Mouse (Mus musculus) ES-E14 (cell line): ENCODE measurements around the gene Slc6a19. TPM values are rescaled to one million over a fixed set of nuclear protein-coding genes. Genes with fewer than 3 reads are reported as not detected.

Experiments used
- DNase-seq: peaks from one replicate; pipeline ENCODE4 v3.0.0-alpha.2; 2013; ENCODE audit warnings: low read depth, low spot score
- H3K27ac ChIP-seq: 2 replicates; pipeline ENCODE4 v1.5.1; 2012; ENCODE audit warnings: low read depth, mild to moderate bottlenecking, low read length, moderate library complexity, mixed read lengths; ENCODE audit not compliant: poor library complexity, insufficient read depth, severe bottlenecking
- H3K36me3 ChIP-seq: 2 replicates; pipeline ENCODE4 v1.6.1; 2012; ENCODE audit warnings: mild to moderate bottlenecking, low read length, moderate library complexity, mixed read lengths; ENCODE audit not compliant: control insufficient read depth, poor library complexity, insufficient read depth, severe bottlenecking
- H3K4me1 ChIP-seq, 2 experiments: fragments of 150-350 bp in 1 of 2; sonication (generic) in 1 of 2; 2 replicates each; pipeline ENCODE4 v1.6.1; 2012; ENCODE audit warnings: low read length in 2 of 2, mild to moderate bottlenecking in 1 of 2, mixed read lengths in 1 of 2; ENCODE audit not compliant: control insufficient read depth in 2 of 2, insufficient read depth in 2 of 2, poor library complexity in 1 of 2
- H3K4me3 ChIP-seq, 2 experiments: fragments of 150-350 bp in 1 of 2; sonication (generic) in 1 of 2; 2 replicates each; pipeline ENCODE4 v1.5.1; 2012; ENCODE audit warnings: low read length in 2 of 2, low read depth in 1 of 2, mild to moderate bottlenecking in 1 of 2, mixed read lengths in 1 of 2; ENCODE audit not compliant: insufficient read depth in 1 of 2, poor library complexity in 1 of 2, severe bottlenecking in 1 of 2
- H3K9ac ChIP-seq: 2 replicates; pipeline ENCODE4 v1.6.1; 2012; ENCODE audit warnings: low read depth, mild to moderate bottlenecking, low read length, mixed read lengths; ENCODE audit not compliant: poor library complexity, insufficient read depth, severe bottlenecking
- H3K9me3 ChIP-seq: fragments of 150-350 bp; sonication (generic); 2 replicates; pipeline ENCODE4 v1.6.1; 2012; ENCODE audit warnings: low read depth, mild to moderate bottlenecking, low read length; ENCODE audit not compliant: control insufficient read depth, insufficient read depth
- CHD2 ChIP-seq: IDR thresholded peaks from 2 replicates; pipeline ENCODE4 v1.6.1; 2014; ENCODE audit warnings: mild to moderate bottlenecking, low read depth, low read length, inconsistent platforms
- HCFC1 ChIP-seq: IDR thresholded peaks from 2 replicates; pipeline ENCODE4 v1.6.1; 2012; ENCODE audit warnings: low read length, inconsistent platforms, borderline replicate concordance; ENCODE audit not compliant: insufficient read depth
- MAFK ChIP-seq: IDR thresholded peaks from 2 replicates; pipeline ENCODE4 v1.6.1; 2014; ENCODE audit warnings: mild to moderate bottlenecking, low read depth, low read length, inconsistent platforms; ENCODE audit not compliant: insufficient read depth
- ZC3H11A ChIP-seq: IDR thresholded peaks from 2 replicates; pipeline ENCODE4 v1.6.1; 2012; ENCODE audit warnings: low read depth, mild to moderate bottlenecking, inconsistent platforms, low read length, borderline replicate concordance
- ZNF384 ChIP-seq: IDR thresholded peaks from 2 replicates; pipeline ENCODE4 v1.6.1; 2012; ENCODE audit warnings: low read depth, low read length, inconsistent platforms
- in situ Hi-C, 2 experiments: fragments of 600-800 bp; cut with MboI; formaldehyde crosslinking; loops; one replicate each; pipeline ENCODE4 v1.15.1; 2025; ENCODE audit warnings: low sequenced_read_pairs in 2 of 2, inconsistent platforms in 1 of 2; ENCODE audit not compliant: unreplicated experiment in 2 of 2
- total RNA-seq: library from RNA; depleted of rRNA; stranded (reverse); fragments of 300-350 nt; gene quantifications from 2 replicates; pipeline ENCODE4 v1.2.3, GENCODE M21; 2012

The Slc6a19 gene
- total RNA-seq, 1 experiment, result 0.09 TPM

DNA sequence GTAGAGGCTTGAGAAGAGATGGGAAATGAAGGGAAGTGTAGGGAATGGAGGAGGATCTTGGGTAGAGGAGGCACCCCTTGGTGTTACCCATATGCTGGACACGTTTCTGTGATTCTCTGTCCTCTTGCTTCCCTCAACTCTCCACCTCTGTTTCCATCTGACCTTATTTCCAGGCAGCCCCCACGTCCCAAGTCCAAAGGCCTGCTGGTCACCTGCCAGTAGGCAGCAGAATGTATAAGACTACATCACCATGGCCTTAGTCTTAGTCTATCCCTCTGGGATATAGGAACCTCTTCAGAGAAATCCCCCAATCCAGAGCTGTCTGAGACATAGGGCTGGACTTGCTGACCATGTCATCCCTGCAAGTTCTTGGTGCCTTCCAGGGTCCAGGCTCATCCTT, 25.4 kb downstream of the Slc6a19 start:
- H3K36me3 ChIP-seq, result no peaks in the 10 kb centered on the region
- no peaks in the 10 kb centered on the region for H3K4me1 ChIP-seq
- no peak overlapping the region for H3K4me3 ChIP-seq
- in situ Hi-C loops, result no loop called here
- H3K27ac ChIP-seq, result no peak overlapping the region
- no peak for DNase-seq
- TF ChIP-seq ZC3H11A (no peak), CHD2 (no peak), MAFK (no peak), HCFC1 (no peak), ZNF384 (no peak)
- H3K9me3 ChIP-seq, result no peaks in the 10 kb centered on the region
- H3K9ac ChIP-seq, result no peak overlapping the region

GRCm38 (mm10) chr13:73677853-73678252, 26.8 kb downstream of the Slc6a19 start, which contains the start of gene Slc6a18:
Gene Slc6a18 (minus strand): TSS chr13:73678023.
- in situ Hi-C loops, result no loop called here

GRCm38 (mm10) chr13:73675161-73675560, 29.5 kb downstream of the Slc6a19 start:
- Histone ChIP-seq H3K4me1 (no peaks in the 10 kb centered on the region), H3K36me3 (no peaks in the 10 kb centered on the region), H3K4me3 (no peak overlapping the region), H3K9ac (no peak overlapping the region), H3K27ac (no peak overlapping the region), H3K9me3 (no peaks in the 10 kb centered on the region)
- DNase-seq, result no peak
- in situ Hi-C loops, result no loop called here
- TF ChIP-seq HCFC1 (no peak), ZNF384 (no peak), CHD2 (no peak), ZC3H11A (no peak), MAFK (no peak)

More at GRCm38 (mm10) chr13:73677853-73678252, 26.8 kb downstream of the Slc6a19 start, which contains the start of gene Slc6a18:
- Histone ChIP-seq H3K9ac (no peak within 1 kb of the TSS), H3K27ac (no peak within 1 kb of the TSS), H3K36me3 (no peaks in the 10 kb centered on the region), H3K4me3 (no peak within 1 kb of the TSS), H3K9me3 (no peaks in the 10 kb centered on the region), H3K4me1 (no peaks in the 10 kb centered on the region)
- DNase-seq, result no peak
- TF ChIP-seq ZNF384 (no peak), CHD2 (no peak), ZC3H11A (no peak), HCFC1 (no peak), MAFK (no peak)

DNA sequence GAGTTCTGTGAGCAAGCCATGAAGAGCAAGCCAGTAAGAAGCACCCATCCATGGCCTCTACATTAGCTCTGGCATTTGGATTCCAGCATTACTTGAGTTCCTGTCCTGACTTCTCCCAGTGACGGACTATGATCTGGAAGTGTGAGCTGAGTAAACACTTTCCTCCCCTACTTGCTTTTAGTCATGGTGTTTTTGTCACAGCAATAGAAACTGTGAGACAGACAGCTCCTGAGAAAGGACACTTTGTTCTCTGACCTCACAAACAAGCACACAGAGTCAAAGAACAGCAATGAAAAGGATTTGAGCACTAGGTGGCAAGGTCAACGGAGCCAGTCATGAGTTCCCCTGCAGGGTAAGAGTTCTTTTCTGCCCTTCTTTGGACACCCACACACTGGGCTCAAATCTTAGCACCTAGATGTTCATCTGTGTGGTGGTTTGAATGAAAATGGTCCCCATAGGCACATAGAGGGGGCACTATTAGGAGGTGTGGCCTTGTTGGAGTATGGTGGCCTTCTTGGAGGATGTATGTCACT, 44.4 kb downstream of the Slc6a19 start:
- Histone ChIP-seq H3K36me3 (no peaks in the 10 kb centered on the region), H3K9me3 (no peaks in the 10 kb centered on the region), H3K27ac (no peak overlapping the region), H3K4me3 (no peak overlapping the region), H3K9ac (no peak overlapping the region), H3K4me1 (no peaks in the 10 kb centered on the region)
- no peak for DNase-seq
- TF ChIP-seq HCFC1 (no peak), ZC3H11A (no peak), ZNF384 (no peak), CHD2 (no peak), MAFK (no peak)
- in situ Hi-C loops, result no loop called here

DNA sequence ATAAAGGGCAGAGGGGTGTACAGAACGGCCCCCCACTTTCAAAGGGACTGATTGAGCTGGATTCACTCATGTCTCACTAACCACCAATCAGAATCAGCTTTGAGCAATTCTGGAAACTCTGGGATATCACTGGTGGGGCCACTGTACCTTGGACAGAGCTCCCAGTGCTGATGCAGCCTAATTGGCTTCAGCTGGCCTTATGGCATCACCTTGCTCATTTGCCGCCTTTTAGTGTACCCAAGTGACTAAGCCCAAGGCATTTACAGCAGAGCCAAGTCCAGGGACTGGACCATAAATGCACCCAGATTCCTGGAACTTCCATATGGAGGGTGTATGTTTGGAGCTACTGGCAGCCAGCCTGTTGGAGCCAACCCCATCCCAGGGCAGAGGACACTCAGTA, 45.7 kb downstream of the Slc6a19 start:
- no peak overlapping the region for H3K4me3 ChIP-seq
- H3K9me3 ChIP-seq, result no peaks in the 10 kb centered on the region
- no peaks in the 10 kb centered on the region for H3K4me1 ChIP-seq
- in situ Hi-C loops, result no loop called here
- TF ChIP-seq CHD2 (no peak), MAFK (peak; percentile 77)
- no peak overlapping the region for H3K9ac ChIP-seq
- no peaks in the 10 kb centered on the region for H3K36me3 ChIP-seq
- H3K27ac ChIP-seq, result no peak overlapping the region; the same call in 1 of the 2 replicates
- DNase-seq, result no peak
